Mouse (Mus musculus) fibroblast of lung, adult 2 months (primary cell): ENCODE measurements around the gene Zfp683.

Experiments
- DNase-seq: peaks from one replicate; pipeline ENCODE4 v3.0.0-alpha.2; 2011; ENCODE audit warnings: low read depth

Zfp683 gene

GRCm38 (mm10) chr4:134053538-134053937 lies at the start of gene Zfp683:
TSS of gene Zfp683 (plus strand) at chr4:134053838.
- no peak for DNase-seq

- no peak for DNase-seq
Observed at GRCm38 (mm10) chr4:134005581-134006358, 47.9 kb upstream of the Zfp683 start.

GRCm38 (mm10) chr4:134006845-134007244 lies 46.8 kb upstream of the Zfp683 start:
- DNase-seq, result no peak

GRCm38 (mm10) chr4:134009709-134010108 lies 43.9 kb upstream of the Zfp683 start:
- DNase-seq, result no peak

GRCm38 (mm10) chr4:134011450-134012414 lies 41.9 kb upstream of the Zfp683 start:
- no peak for DNase-seq

- no peak for DNase-seq
Observed at GRCm38 (mm10) chr4:134012858-134013528, 40.6 kb upstream of the Zfp683 start.

- DNase-seq, result no peak
Observed at GRCm38 (mm10) chr4:134016208-134016607, 37.4 kb upstream of the Zfp683 start.

- no peak for DNase-seq
Observed at GRCm38 (mm10) chr4:134016767-134017166, 36.9 kb upstream of the Zfp683 start.

GRCm38 (mm10) chr4:134017201-134017865 lies 36.3 kb upstream of the Zfp683 start:
- no peak for DNase-seq

- DNase-seq, result no peak
Observed at GRCm38 (mm10) chr4:134018038-134018778, 35.4 kb upstream of the Zfp683 start.

GRCm38 (mm10) chr4:134018779-134019145 lies 34.9 kb upstream of the Zfp683 start, which contains the start of gene Lin28a:
TSS of gene Lin28a (minus strand) at chr4:134018841.
- DNase-seq, result no peak

GRCm38 (mm10) chr4:134019210-134019609 lies 34.4 kb upstream of the Zfp683 start:
- DNase-seq, result no peak

- no peak for DNase-seq
Observed at GRCm38 (mm10) chr4:134019641-134020351, 33.8 kb upstream of the Zfp683 start.

- peak; percentile 23 for DNase-seq
Observed at GRCm38 (mm10) chr4:134020621-134021020, 33.0 kb upstream of the Zfp683 start.

- no peak for DNase-seq
Observed at GRCm38 (mm10) chr4:134025802-134026201, 27.8 kb upstream of the Zfp683 start.

GRCm38 (mm10) chr4:134035953-134036352 lies 17.7 kb upstream of the Zfp683 start:
- DNase-seq, result peak; percentile 25

GRCm38 (mm10) chr4:134041317-134042123 lies 12.1 kb upstream of the Zfp683 start:
- DNase-seq, result peak; percentile 11

- DNase-seq, result no peak
Observed at GRCm38 (mm10) chr4:134043041-134043440, 10.6 kb upstream of the Zfp683 start.

GRCm38 (mm10) chr4:134047648-134048047 lies 6.0 kb upstream of the Zfp683 start:
- DNase-seq, result no peak
